Mouse (Mus musculus): ENCODE results near the gene Plcb3. TPM values are rescaled to one million over a fixed set of nuclear protein-coding genes. Genes with fewer than 3 reads are reported as not detected.

Gene Plcb3
- total RNA-seq, 2 experiments from 2014 or later, result 8.1 to 10.7 TPM

GRCm38 (mm10) chr19:6925611-6926329 is 50.5 kb downstream of the Plcb3 start:
- no peak for DNase-seq
- intact Hi-C loops (cut with DNase I), result loop anchor here (2.0 kb wide), 1 partner anchor 43 kb away; no protein-coding TSS in a partner anchor

GRCm38 (mm10) chr19:6925307-6925573 is 51.0 kb downstream of the Plcb3 start, which contains the start of gene Catsperz:
Catsperz (minus strand) TSS chr19:6925380.
- intact Hi-C loops (cut with DNase I), result loop anchor here (2.0 kb wide), 1 partner anchor 44 kb away; no protein-coding TSS in a partner anchor

GRCm38 (mm10) chr19:6924461-6925306 is 51.6 kb downstream of the Plcb3 start:
- DNase-seq, result peak; percentile 79 to 83
- intact Hi-C loops (cut with DNase I), result loop anchor here (2.0 kb wide), 1 partner anchor 44 kb away; no protein-coding TSS in a partner anchor

More at GRCm38 (mm10) chr19:6925307-6925573, 51.0 kb downstream of the Plcb3 start, which contains the start of gene Catsperz:
- no peak for DNase-seq

- intact Hi-C loops (cut with DNase I), result no loop called here
- no peak for DNase-seq
Observed at GRCm38 (mm10) chr19:6922901-6923735, 53.2 kb downstream of the Plcb3 start.

GRCm38 (mm10) chr19:6921647-6922567 is 54.4 kb downstream of the Plcb3 start, which contains the start of gene Esrra:
Esrra (minus strand) TSS chr19:6921813.
- intact Hi-C loops (cut with DNase I), result no loop called here
- peak; percentile 100 for DNase-seq

- peak in 1 of 2 experiments; percentile 49 for DNase-seq
Observed at GRCm38 (mm10) chr19:6920741-6921636, 55.3 kb downstream of the Plcb3 start.

GRCm38 (mm10) chr19:6919876-6920740 is 56.2 kb downstream of the Plcb3 start:
- intact Hi-C loops (cut with DNase I), result no loop called here
- no peak for DNase-seq

More at GRCm38 (mm10) chr19:6920741-6921636, 55.3 kb downstream of the Plcb3 start:
- intact Hi-C loops (cut with DNase I), result no loop called here

- DNase-seq, result no peak
- intact Hi-C loops (cut with DNase I), result no loop called here
Observed at GRCm38 (mm10) chr19:6919431-6919830, 56.8 kb downstream of the Plcb3 start.

- DNase-seq, result no peak
- intact Hi-C loops (cut with DNase I), result no loop called here
Observed at GRCm38 (mm10) chr19:6918321-6918720, 57.9 kb downstream of the Plcb3 start.

GRCm38 (mm10) chr19:6916496-6916895 is 59.8 kb downstream of the Plcb3 start:
- intact Hi-C loops (cut with DNase I), result no loop called here

GRCm38 (mm10) chr19:6915276-6915675 is 61.0 kb downstream of the Plcb3 start:
- intact Hi-C loops (cut with DNase I), result no loop called here
- no peak for DNase-seq

More at GRCm38 (mm10) chr19:6916496-6916895, 59.8 kb downstream of the Plcb3 start:
- no peak for DNase-seq

GRCm38 (mm10) chr19:6914540-6914939 is 61.7 kb downstream of the Plcb3 start:
- no peak for DNase-seq
- intact Hi-C loops (cut with DNase I), result no loop called here

- intact Hi-C loops (cut with DNase I), result no loop called here
- peak in 1 of 2 experiments; percentile 29 for DNase-seq
Observed at GRCm38 (mm10) chr19:6913991-6914390, 62.3 kb downstream of the Plcb3 start.

GRCm38 (mm10) chr19:6913036-6913435 is 63.2 kb downstream of the Plcb3 start:
- peak in 1 of 2 experiments; percentile 4 for DNase-seq
- intact Hi-C loops (cut with DNase I), result no loop called here

- intact Hi-C loops (cut with DNase I), result no loop called here
- peak in 1 of 2 experiments; percentile 13 for DNase-seq
Observed at GRCm38 (mm10) chr19:6912205-6912970, 63.9 kb downstream of the Plcb3 start.

Data from gastrocnemius, postnatal 36 days (tissue).